Mouse (Mus musculus) E14TG2a.4 (cell line): ENCODE measurements around the gene 4930447C04Rik.

Experiments
- CTCF ChIP-seq: conservative IDR thresholded peaks from 2 replicates; pipeline ENCODE4 v1.5.1; 2014; ENCODE audit warnings: low read length
- POU5F1 ChIP-seq: IDR thresholded peaks from 2 replicates; pipeline ENCODE4 v1.6.1; 2014; ENCODE audit warnings: low read length, borderline replicate concordance

DNA sequence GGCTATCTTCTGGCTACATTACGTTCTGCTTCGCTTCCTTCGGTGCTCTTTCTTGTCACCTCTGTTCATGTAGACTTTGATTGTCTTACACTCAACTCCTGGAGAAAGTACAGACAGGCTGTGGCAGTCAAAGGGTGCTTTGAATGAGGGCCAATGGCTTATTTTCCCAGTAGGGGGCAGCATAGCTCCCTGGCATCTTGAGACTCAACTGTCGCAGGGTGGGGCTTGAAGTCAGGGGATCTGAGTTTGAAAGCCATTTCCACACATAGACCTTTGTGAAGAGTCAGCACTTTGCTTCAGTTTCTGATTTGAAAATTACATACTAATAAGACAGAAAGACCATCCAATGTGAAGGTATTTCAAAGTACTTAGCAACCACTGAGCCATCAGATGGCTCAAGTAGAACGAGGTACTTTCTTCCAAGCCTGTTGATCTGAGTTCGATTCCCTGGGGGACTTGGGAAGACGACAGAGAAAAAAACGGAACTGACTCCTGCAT is 105.0 kb downstream of the 4930447C04Rik start:
- TF ChIP-seq CTCF (peak; percentile 79), POU5F1 (no peak)
